Mouse (Mus musculus) liver, adult 2 months (tissue): ENCODE measurements at regions not wholly inside any gene's neighbourhood (a gene's known extent, or its start where the extent isn't known, plus 50 kb on each side); places are given as distances from the start of the nearest gene placed in this dataset.

Experiments
- DNase-seq: peaks from one replicate; pipeline ENCODE4 v3.0.0-alpha.2; 2011; ENCODE audit warnings: low read depth, low spot score; ENCODE audit errors: extremely low read depth
- H3K27ac ChIP-seq: fragments of 200-500 bp; replicated peaks from 2 replicates; pipeline ENCODE4 v1.5.1; 2012; ENCODE audit warnings: low read depth, mild to moderate bottlenecking, control low read depth, inconsistent platforms, low read length; ENCODE audit not compliant: insufficient read depth
- H3K27me3 ChIP-seq: fragments of 200-500 bp; 2 replicates; pipeline ENCODE4 v1.6.1; 2012; ENCODE audit warnings: mild to moderate bottlenecking, moderate library complexity, low read length, inconsistent platforms; ENCODE audit not compliant: control insufficient read depth, insufficient read depth
- H3K36me3 ChIP-seq: fragments of 200-500 bp; 2 replicates; pipeline ENCODE4 v1.6.1; 2012; ENCODE audit warnings: low read length, inconsistent platforms; ENCODE audit not compliant: control insufficient read depth, insufficient read depth
- H3K4me1 ChIP-seq: fragments of 200-500 bp; 2 replicates; pipeline ENCODE4 v1.6.1; 2011; ENCODE audit warnings: low read length; ENCODE audit not compliant: control insufficient read depth, insufficient read depth
- H3K4me3 ChIP-seq: fragments of 200-500 bp; 2 replicates; pipeline ENCODE4 v1.5.1; 2011; ENCODE audit warnings: low read depth, mild to moderate bottlenecking, control low read depth, low read length, moderate library complexity; ENCODE audit not compliant: insufficient read depth
- H3K79me2 ChIP-seq: fragments of 200-500 bp; 2 replicates; pipeline ENCODE4 v1.6.1; 2012; ENCODE audit warnings: inconsistent platforms, mild to moderate bottlenecking, low read length, moderate library complexity; ENCODE audit not compliant: control insufficient read depth, insufficient read depth
- H3K9ac ChIP-seq: fragments of 200-500 bp; 2 replicates; pipeline ENCODE4 v1.6.1; 2012; ENCODE audit warnings: low read depth, mild to moderate bottlenecking, control low read depth, inconsistent platforms, low read length
- CTCF ChIP-seq: fragments of 200-500 bp; IDR thresholded peaks from 2 replicates; pipeline ENCODE4 v1.5.1; 2011; ENCODE audit warnings: low read depth, low read length, control low read depth
- POLR2A ChIP-seq: fragments of 200-500 bp; IDR thresholded peaks from 2 replicates; pipeline ENCODE4 v1.6.1; 2011; ENCODE audit warnings: low read length, control low read depth; ENCODE audit not compliant: insufficient read depth; ENCODE audit errors: extremely low read depth
- WGBS: fragments of 180-500 bp; shearing (Covaris S2); methylation state at CpG from one replicate; pipeline ENCODE4 v1.1.7; 2018; 5-methylcytosine and 5-hydroxymethylcytosine counted together

DNA sequence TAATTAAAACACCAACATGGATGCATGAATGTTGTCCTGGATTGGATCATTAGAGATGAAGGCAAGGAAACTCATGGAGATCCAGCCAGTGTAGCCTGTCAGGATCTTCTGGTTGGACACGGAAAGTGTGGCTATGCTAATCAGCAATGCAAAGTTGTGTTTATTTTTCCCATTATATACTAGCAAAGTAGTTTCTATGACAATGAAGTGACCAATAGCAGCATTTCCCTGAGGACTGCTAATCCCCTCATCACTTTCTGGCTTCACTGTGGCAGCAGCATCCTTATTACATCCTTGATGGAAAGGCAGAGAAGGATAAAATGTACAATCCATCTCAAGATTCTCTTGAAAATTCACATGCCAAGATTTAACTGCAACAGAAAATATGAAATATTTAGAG lies 534.7 kb downstream of the Basp1 start:
- no peak for TF ChIP-seq POLR2A
- no peak for TF ChIP-seq CTCF
- no peaks in the 10 kb centered on the region for H3K79me2 ChIP-seq
- WGBS, result 61% methylated on average over 1 of the region's 1 CpGs

DNA sequence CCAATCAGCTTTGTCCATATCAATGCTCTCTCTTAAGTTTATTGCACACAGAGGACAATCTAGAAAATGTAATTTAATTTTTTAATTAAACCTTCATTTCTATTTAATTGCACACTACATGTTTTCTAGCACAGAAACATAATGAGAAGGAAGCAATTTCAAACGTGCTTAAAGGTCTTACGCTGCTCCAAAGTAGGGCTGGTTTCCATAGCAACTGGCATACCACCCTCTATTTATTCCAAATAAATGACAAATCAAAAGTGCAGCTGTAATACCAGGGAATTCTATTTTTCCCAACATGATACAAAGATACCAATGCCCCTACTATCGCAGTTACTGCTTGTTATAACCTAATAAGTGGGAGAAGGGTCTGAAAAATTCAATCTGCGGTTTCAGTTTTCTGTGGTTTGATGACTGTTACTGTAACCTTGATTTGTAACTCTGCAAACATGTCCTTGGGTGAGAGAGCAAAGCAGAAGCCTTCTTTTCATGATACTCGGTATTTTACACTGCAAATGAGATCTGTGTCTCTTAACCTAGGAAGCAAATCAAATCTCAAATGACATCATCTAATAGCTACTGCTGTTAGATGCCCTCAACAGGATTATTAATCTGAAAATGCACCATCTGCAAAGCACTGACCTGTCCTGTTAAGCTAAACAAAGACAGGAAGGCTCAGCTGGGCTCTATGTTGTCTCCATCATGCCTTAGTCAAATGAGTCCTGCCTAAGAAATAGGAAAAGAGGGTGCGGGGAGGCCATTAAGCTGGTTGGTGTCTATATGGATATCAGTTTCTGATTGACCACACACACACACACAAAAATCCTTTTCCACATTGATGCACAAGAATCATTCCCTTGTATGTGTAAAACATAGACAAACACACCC lies 535.6 kb downstream of the Basp1 start:
- no peaks in the 10 kb centered on the region for H3K36me3 ChIP-seq
- no peak overlapping the region for H3K9ac ChIP-seq
- no peaks in the 10 kb centered on the region for H3K4me1 ChIP-seq
- no peak overlapping the region for H3K27ac ChIP-seq
- H3K79me2 ChIP-seq, result no peaks in the 10 kb centered on the region
- H3K4me3 ChIP-seq, result no peak overlapping the region
- 74% methylated on average over 6 of the region's 6 CpGs for WGBS
- no peak for DNase-seq
- H3K27me3 ChIP-seq, result no peaks in the 10 kb centered on the region
- TF ChIP-seq CTCF (no peak), POLR2A (no peak)

More for the DNA sequence above, 534.7 kb downstream of the Basp1 start:
- H3K27me3 ChIP-seq, result no peaks in the 10 kb centered on the region
- H3K36me3 ChIP-seq, result no peaks in the 10 kb centered on the region
- no peaks in the 10 kb centered on the region for H3K4me1 ChIP-seq
- DNase-seq, result no peak
- no peak overlapping the region for H3K9ac ChIP-seq
- no peak overlapping the region for H3K27ac ChIP-seq
- no peak overlapping the region for H3K4me3 ChIP-seq

DNA sequence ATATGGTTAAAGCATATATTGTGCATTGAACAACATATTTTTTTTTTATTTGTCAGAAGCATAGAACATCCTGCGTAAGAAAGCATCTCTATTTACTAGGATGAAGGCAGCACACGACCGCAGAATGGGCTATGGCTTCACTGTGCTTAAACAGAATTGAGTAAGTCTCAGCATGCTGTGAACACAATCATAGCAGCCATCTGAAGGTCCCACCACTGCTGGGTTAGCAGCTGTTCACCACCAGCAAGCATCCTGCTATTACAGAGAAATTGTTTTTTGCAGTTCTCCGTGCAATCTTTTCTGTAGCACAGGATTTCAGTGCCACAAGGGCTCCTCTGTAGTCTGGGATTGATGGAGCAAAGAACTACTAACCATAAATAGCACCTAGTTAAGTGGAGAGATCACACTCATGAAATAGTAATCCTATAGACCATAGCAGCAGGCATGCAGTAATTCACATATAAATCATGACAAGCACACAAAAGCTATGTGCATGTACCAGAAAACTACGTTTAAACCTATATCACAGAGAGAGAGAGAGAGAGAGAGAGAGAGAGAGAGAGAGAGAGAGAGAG lies 537.3 kb downstream of the Basp1 start:
- no peaks in the 10 kb centered on the region for H3K27me3 ChIP-seq
- H3K79me2 ChIP-seq, result no peaks in the 10 kb centered on the region
- H3K36me3 ChIP-seq, result no peaks in the 10 kb centered on the region
- no peaks in the 10 kb centered on the region for H3K4me1 ChIP-seq
- no peak for DNase-seq
- no peak overlapping the region for H3K9ac ChIP-seq
- H3K27ac ChIP-seq, result no peak overlapping the region
- no peak overlapping the region for H3K4me3 ChIP-seq
- 76% methylated on average over 5 of the region's 5 CpGs for WGBS
- TF ChIP-seq POLR2A (no peak), CTCF (no peak)

DNA sequence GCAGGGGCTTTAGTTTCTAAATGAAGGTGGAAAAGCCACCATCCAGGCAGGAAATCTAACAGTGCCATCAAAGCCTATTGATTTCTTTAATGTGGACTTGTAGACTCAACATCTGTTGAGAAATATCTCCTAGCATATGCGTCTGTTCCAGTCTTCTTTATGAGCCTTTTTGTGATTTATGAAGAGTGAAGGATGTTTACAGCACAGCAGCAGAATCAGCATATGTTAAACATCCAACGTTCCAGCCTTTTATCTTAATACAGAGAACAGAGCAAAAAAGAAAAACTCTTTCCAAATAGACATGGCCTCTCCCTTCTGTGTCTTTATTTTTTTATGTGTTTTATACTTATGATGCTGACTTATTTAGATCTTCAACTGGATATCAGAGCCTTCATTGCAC lies 573.3 kb downstream of the Basp1 start:
- Histone ChIP-seq H3K27ac (no peak overlapping the region), H3K4me3 (no peak overlapping the region), H3K9ac (no peak overlapping the region), H3K36me3 (no peaks in the 10 kb centered on the region), H3K27me3 (no peaks in the 10 kb centered on the region), H3K79me2 (no peaks in the 10 kb centered on the region), H3K4me1 (no peaks in the 10 kb centered on the region)
- TF ChIP-seq CTCF (no peak), POLR2A (no peak)
- DNase-seq, result no peak
- 49% methylated on average over 2 of the region's 2 CpGs for WGBS

DNA sequence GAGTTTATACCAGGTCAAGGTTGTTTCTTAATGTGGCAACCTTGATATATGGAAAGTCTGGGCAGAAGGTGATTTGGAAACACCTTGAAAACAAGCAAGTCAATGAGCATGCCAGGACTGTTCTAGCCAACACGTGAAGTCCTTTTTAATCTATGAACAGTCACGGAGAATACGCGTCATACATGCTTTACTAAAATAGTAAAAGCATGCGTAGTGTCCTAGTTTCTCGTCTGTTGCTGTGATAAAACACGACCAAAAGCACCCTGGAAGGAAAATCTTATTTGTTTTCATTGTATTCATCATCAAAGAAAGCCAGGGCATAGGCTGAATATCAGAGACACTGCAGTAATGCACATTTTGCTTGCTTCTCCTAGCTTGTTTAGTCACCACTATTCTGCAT lies 575.2 kb downstream of the Basp1 start:
- no peaks in the 10 kb centered on the region for H3K27me3 ChIP-seq

DNA sequence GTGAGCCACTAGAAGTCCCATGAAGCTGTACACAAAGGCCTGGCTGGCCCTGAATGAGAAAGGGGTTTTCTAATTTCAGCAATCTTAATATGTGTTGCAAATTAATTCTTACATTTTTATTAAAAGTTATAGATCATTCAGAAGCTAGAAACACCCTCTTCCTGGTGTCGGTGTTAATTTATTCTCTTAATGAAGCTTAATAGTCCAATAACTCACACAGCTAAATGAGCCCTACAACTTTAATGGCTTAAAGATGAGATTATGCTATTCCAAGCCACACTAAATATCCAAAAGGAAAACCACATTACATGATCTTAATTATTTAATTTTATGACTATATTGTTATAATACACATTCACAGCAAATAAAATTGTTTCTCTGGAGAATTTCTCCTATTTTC lies 585.7 kb downstream of the Basp1 start:
- Histone ChIP-seq H3K79me2 (no peaks in the 10 kb centered on the region), H3K4me1 (no peaks in the 10 kb centered on the region), H3K36me3 (no peaks in the 10 kb centered on the region), H3K9ac (no peak overlapping the region), H3K27ac (no peak overlapping the region), H3K4me3 (no peak overlapping the region), H3K27me3 (no peaks in the 10 kb centered on the region)
- TF ChIP-seq CTCF (no peak), POLR2A (no peak)
- 98% methylated on average over 1 of the region's 1 CpGs for WGBS
- DNase-seq, result no peak

More for the DNA sequence above, 575.2 kb downstream of the Basp1 start:
- no peaks in the 10 kb centered on the region for H3K36me3 ChIP-seq
- no peak overlapping the region for H3K4me3 ChIP-seq
- H3K27ac ChIP-seq, result no peak overlapping the region
- no peak overlapping the region for H3K9ac ChIP-seq
- 81% methylated on average over 7 of the region's 7 CpGs for WGBS
- TF ChIP-seq POLR2A (no peak), CTCF (no peak)
- no peaks in the 10 kb centered on the region for H3K79me2 ChIP-seq
- no peak for DNase-seq
- H3K4me1 ChIP-seq, result no peaks in the 10 kb centered on the region
